Mouse (Mus musculus) lung, postnatal 14 days (tissue): ENCODE measurements around the gene Ltbp3.
A peak's percentile ranks its signal among the peaks of the same experiment; 100 is the strongest.

Experiments used
- DNase-seq: peaks from one replicate; pipeline ENCODE4 v3.0.0; 2021

Gene Ltbp3

DNA sequence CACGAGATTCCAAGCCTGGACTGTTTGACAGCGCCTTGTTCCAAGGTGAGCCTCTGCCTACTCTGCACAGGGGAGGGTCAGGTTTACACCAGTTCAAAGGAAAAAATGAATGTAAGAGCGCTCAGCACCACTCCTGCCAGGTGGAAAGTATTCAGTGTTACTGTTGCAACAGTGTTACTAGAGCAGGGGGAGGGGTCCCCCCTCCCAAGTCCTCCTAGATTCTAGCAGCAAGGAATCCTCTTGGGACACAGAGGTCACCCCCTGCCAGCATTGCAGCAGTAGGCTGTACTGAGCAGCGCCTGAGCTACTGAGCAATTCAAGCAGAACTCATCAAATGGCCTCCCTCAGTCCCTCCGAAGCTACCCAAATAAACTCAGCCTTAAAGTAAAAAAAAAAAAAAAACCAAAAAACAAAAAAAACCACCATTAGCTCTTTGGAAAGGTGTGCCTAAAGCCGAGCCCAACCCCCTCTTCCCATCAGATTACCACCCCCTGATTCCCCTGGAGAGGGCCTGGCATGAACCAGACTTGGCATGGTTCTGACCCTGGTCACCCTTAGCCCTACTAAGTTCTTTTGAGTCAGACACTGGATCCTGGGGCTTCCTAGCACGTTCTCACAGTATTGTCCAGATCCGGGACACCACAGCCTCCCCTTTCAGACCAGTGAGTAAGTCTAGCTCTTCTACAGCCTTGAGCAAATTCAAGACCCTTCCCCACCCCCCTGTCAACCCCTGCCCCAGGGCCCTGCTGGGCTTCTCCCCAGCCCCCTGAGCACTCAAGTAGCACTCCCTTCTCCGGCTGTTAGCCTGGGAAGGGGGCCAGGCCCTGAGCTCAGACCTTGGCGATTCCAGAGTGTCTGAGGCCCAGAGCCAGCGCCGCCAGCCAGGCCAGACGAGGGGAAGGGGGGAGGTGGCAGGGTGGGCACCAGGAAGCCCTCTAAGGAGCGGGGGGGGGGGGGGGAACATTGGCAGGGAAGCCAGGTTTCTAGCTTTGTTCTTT, at the start of gene Ltbp3:
Gene Ltbp3 (plus strand): TSS at position 585 of the 998 bp plus-strand sequence.
- DNase-seq: peak; percentile 85

DNA sequence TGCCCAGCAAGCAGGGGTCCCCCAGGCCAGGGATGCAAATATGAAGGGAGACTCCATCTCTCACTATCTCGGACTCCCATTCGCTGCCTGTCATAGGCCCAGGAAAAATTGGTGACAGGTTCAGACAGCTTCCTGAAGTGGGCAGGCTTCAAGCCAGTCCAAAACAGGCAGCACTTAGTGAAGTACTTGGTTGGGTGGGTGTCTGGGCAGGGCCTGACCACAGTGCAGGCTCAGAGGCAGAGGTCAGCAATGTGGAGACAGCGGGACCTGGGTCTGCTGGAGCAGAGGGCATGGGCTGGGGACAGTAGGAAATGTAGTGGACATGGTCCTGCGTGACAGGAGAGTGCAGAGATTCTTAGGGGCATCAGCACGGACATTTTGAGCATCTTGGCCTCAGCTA, 49.1 kb upstream of the Ltbp3 start:
- peak; percentile 16 for DNase-seq

GRCm38 (mm10) chr19:5692086-5692912, 48.4 kb upstream of the Ltbp3 start:
- peak; percentile 73 for DNase-seq

- no peak for DNase-seq
Measured at GRCm38 (mm10) chr19:5692913-5693396, 47.7 kb upstream of the Ltbp3 start.

DNA sequence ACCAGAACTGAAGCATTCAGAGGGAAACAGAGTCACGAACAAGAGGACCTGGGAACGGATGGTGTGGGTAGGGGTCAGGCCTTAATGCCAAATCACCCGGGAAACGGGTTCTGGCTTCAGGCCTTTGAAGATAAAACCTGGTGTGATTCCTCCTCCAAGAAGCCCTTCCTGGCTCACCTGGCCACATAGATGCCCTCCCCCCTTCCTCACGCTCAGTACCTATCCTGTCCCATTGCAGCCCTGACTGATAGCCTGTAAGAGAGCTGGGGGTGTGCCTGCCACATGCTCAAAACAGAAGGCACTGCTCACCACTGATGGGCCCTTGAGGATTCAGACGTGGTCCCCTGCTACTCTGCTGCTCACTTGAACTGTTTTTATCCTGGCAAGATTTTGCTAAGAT, 46.9 kb upstream of the Ltbp3 start:
- no peak for DNase-seq

DNA sequence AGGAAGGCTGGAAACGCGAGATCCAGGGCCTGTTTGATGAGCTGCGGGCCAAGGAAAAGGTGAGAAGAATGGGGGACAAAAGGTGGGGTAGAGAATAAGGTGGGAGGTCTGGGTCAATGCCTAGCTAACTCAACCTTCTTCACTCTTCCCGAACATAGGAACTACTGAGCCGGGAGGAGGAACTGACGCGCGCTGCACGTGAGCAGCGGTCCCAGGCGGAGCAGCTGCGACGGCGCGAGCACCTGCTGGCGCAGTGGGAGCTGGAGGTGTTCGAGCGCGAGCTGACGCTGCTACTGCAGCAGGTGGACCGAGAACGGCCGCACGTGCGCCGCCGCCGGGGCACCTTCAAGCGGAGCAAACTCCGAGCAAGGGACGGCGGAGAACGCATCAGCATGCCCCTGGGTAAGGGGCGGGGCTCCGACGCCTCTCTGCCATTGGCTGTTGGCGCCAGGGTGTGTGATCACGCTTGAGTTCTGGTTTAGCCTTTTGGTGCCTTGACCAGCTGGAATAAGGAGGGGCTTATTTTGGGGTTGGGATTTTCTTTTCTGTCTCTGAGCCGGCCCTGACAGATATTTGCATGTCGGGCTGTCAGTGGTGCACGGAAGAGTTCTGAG, 44.7 kb upstream of the Ltbp3 start:
- DNase-seq: no peak

DNA sequence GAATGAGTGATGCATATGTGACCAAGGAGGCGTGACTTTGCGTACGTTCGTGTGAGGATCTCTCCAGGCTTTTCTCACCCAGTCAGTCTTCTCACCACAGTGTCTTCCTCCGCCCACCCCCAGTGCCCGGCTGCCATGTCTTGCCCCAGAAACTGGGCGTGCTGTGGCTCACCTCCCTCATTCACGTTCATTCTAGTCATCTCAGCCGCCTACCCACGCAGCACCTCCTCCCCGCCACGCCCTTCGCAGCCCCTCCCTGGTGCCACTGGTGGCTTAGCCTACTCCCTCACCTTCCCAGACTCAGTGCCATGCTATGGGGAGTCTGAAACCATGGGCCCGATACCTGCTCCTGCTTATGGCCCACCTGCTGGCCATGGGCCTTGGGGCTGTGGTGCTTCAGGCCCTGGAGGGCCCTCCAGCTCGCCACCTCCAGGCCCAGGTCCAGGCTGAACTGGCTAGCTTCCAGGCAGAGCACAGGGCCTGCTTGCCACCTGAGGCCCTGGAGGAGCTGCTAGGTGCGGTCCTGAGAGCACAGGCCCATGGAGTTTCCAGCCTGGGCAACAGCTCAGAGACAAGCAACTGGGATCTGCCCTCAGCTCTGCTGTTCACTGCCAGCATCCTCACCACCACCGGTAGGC, 36.4 kb upstream of the Ltbp3 start, which contains the start of gene Kcnk7:
Gene Kcnk7 (plus strand): TSS at position 205 of the 638 bp plus-strand sequence.
- DNase-seq: peak; percentile 55

GRCm38 (mm10) chr19:5704801-5705571, 35.7 kb upstream of the Ltbp3 start:
- peak; percentile 29 for DNase-seq

DNA sequence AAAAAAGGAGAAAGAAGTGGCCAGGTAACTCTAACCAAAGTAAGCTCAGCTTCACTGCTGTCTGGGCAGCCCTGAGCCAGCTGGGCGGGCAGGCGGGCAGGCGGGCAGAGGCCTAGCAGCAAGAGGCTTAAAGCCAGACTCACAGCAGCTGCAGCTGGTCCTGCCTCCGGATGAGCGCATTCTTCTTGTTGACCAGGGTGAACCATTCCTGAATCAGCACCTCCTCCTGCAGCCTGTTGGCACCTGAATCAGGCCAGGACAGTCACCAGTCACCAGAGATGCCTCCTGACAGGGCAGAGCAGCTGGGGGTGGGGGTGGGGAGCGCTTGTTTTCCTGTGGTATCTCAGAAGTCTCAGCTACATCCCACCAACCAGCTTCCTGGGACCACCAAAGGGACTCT, 30.6 kb upstream of the Ltbp3 start:
- DNase-seq: no peak

DNA sequence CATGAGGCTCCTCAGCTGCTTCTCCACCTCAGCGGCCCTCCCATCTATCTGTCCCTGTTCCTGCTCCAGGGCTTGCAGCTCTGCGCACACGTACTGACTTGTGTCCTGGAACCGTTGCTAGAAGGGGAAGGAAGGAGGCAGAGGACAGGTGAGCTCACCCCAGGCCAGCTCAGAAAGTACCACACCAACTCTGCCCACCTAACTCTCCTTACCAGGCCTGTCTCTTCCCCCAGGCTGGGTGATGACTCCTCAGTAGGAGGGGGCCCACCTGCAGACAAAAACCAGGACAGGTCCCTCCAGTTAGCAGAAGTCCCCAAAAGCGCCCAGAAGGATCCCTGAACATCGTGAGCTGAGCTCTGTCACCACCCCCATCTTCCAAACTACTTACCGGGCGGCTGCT, 30.1 kb upstream of the Ltbp3 start:
- no peak for DNase-seq

- DNase-seq: peak; percentile 88
Measured at GRCm38 (mm10) chr19:5711218-5711617, 29.5 kb upstream of the Ltbp3 start.

GRCm38 (mm10) chr19:5711907-5712460, 28.7 kb upstream of the Ltbp3 start:
- no peak for DNase-seq

DNA sequence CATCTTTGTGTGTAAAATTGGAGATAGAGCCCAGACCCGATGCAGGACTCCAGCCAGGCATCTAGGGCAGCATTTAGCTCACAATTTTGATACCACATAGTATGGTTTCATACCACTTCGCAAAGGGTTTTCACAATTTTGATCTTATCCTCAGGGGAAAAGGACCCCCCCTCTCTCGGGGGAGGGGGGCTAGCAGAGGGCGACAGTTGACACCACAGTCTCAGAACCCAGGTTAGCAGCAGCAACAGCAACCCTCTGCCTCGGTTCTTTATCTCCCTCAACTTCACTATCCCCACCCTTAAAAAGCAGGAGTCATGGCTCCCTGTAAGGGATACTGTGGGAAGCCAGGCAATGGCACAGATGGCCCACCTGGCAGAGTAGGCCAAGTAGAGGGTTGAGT, 27.4 kb upstream of the Ltbp3 start:
- no peak for DNase-seq

DNA sequence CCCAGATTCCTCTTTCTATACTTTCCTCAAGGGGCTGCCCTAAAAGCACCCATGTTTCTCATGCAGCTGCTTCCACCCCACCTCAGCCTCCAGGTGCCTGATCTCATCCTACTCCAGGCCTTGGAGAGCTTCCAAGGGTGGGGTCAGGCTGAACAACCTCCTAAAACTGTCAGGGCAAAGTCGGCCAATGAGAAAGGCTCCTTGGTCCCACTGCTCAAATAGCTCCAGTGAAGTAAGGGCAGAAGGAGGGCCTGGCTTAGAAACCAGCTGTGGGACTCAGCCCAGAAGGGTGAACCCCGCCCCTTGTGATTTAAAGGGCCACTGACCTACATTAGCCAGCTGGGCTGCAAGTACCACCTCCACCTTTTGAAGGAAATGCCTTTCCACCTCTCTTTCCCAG, 27.0 kb upstream of the Ltbp3 start:
- peak; percentile 81 for DNase-seq

DNA sequence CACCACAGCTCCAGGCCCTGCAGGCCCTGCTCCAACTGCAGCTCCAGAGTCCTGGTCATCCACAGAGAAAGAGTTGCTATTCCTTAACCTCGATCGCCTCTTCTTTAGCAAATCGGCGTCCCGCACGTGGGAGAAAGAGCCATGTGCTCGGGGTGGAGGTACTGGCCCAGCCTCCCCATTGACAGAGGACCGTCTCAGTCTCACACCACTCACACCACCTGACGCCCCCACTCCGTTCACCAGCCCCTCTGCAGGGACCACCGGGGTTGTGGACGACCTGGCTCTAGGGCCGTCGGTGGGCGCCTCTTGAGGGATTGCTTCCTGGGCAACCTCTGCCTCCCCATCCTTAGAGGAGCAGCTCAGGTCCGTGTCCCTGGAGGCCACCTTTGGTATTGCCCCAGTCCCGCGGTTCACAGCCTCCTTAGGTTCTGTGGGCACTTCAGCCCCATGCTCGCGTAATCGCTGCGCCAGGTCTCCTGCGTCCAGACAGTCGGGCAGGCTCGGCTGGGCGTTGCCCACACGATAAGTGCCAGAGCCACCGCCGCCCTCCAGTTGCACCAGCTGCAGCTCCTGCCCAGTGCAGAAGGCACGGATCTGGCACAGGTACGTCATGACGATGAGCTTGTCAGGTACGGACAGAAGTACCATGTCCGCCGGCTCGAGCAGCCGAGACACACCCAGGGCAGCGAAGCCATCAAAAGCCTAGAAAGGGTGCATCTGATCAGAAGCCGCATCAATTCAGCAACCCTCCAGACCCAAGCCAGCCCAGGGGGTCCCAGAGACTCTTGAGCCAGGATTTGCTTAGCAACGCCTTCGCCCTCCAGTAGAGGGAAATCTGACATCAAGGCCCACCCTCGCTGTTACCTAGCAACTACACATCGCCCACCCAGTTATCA, 24.7 kb upstream of the Ltbp3 start:
- peak; percentile 58 for DNase-seq

GRCm38 (mm10) chr19:5716955-5717354, 23.7 kb upstream of the Ltbp3 start:
- no peak for DNase-seq

DNA sequence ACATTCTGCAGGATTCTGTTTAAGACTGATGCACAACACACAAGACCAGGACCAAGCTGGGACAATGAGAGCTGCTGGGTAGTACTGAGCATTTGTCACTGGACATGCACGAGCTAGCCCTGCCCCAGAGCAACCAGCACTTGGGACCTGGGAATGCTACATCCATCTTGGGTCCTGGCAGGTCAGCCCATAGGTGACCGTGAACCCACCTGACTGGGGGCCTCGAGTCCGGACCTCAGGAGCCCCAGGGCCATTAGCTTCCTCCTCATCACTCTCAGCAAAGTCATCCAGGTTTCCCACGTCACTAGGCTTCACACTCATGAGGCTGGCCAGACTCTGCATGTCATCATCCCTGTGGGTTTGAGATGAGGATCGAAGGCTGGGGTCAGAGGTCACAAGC, 19.5 kb upstream of the Ltbp3 start:
- DNase-seq: no peak

DNA sequence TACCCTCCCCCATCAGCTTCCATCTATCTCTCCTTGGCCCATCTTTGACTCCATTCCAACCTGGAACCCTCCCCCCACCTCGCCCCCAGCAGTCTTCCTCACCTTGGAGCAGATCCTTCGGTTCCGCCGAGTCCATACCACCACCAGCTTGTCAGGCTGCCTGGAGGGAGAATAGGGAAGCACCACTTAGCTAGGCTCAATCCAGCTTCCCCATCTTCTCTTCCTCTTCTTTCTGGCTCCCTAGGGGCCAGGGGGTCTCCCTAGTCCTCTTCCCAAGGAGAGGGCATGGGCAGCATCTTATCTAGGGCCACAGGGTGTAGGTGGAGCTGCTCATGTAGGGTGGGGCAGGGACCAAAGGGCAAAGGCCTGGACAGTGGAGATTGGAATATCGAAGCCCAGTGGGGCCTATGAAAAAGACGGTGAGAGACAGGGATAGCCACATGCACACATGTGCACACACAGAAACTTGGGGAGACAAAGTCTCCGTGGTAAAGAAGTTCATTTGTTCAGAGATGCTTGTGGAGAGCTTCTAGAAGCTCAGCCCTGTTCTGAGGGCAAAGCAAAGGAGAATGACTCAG, 17.8 kb upstream of the Ltbp3 start:
- DNase-seq: no peak

DNA sequence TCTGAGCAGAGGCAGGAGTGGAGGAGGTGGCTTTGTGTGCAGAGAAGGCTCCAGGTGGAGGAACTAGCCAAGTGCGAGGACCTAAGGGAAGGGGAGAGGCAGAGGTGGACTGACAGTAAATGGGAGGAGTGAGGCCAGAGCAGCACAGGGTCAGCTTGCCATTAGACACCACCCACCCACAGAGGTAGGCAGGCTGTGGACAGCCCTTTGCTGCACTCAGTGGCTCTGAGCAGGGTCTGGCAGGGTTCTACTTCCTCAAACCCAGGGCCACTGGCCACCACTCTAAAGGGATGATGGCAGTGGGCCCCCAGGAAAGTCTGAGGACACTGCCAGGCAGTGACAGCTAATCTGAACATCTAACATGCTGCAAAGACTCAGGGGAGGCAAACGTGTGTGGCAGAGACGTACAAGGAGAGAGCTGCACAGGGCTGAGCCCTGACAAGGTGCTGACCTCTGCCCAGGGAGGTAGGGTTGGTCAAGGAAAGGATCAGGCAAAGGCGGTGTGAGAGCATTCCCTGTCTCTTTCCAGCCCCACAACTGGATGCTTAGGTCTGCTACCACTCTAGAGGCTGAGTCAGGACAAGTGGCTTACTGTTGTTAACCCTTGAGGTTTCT, 16.7 kb upstream of the Ltbp3 start:
- no peak for DNase-seq
